Mouse (Mus musculus) spleen, postnatal 10 days (tissue): ENCODE data around the gene Hes7.
A peak's percentile ranks its signal among the peaks of the same experiment; 100 is the strongest.

Experiments used
- DNase-seq, 2 experiments: peaks; one replicate each; pipeline ENCODE4 v3.0.0; 2021 to 2022; ENCODE audit warnings: low spot score in 2 of 2

Hes7 gene

GRCm38 (mm10) chr11:69101604-69102402 is 18.4 kb upstream of the Hes7 start:
- no peak for DNase-seq

- no peak for DNase-seq
Observed at GRCm38 (mm10) chr11:69102403-69102725, 17.8 kb upstream of the Hes7 start.

GRCm38 (mm10) chr11:69103121-69103520 is 17.1 kb upstream of the Hes7 start:
- DNase-seq, result no peak

- DNase-seq, result no peak
Observed at GRCm38 (mm10) chr11:69103531-69104435, 16.4 kb upstream of the Hes7 start.

GRCm38 (mm10) chr11:69104487-69104886 is 15.7 kb upstream of the Hes7 start:
- DNase-seq, result no peak

- DNase-seq, result no peak
Observed at GRCm38 (mm10) chr11:69105227-69105626, 15.0 kb upstream of the Hes7 start.

GRCm38 (mm10) chr11:69105796-69106195 is 14.4 kb upstream of the Hes7 start:
- DNase-seq, result no peak

- DNase-seq, result no peak
Observed at GRCm38 (mm10) chr11:69106299-69106698, 13.9 kb upstream of the Hes7 start.

- no peak for DNase-seq
Observed at GRCm38 (mm10) chr11:69106842-69107241, 13.4 kb upstream of the Hes7 start.

GRCm38 (mm10) chr11:69107676-69108075 is 12.5 kb upstream of the Hes7 start:
- no peak for DNase-seq

GRCm38 (mm10) chr11:69108223-69108622 is 12.0 kb upstream of the Hes7 start:
- no peak for DNase-seq

- DNase-seq, result no peak
Observed at GRCm38 (mm10) chr11:69109032-69109900, 10.9 kb upstream of the Hes7 start.

- peak; percentile 92 to 94 for DNase-seq
Observed at GRCm38 (mm10) chr11:69110319-69111046, 9.7 kb upstream of the Hes7 start.

- no peak for DNase-seq
Observed at GRCm38 (mm10) chr11:69111051-69111810, 9.0 kb upstream of the Hes7 start.

- no peak for DNase-seq
Observed at GRCm38 (mm10) chr11:69111865-69112264, 8.3 kb upstream of the Hes7 start.

GRCm38 (mm10) chr11:69114018-69114417 is 6.2 kb upstream of the Hes7 start:
- no peak for DNase-seq

GRCm38 (mm10) chr11:69114621-69115020 is 5.6 kb upstream of the Hes7 start:
- DNase-seq, result no peak

GRCm38 (mm10) chr11:69116843-69117242 is 3.4 kb upstream of the Hes7 start:
- DNase-seq, result no peak

GRCm38 (mm10) chr11:69117737-69118695 is 2.2 kb upstream of the Hes7 start:
- peak; percentile 71 to 77 for DNase-seq
